Mouse (Mus musculus) v-Abl transformed pro-B cells (cell line): ENCODE results near the gene Kdm4c.
"Not testable (repeated sequence)": the region's sequence is repeated elsewhere in the genome, so short reads cannot be mapped to it uniquely, and the experiment has no call there.

ENCODE experiments used
- in situ Hi-C, 2 experiments: fragments of 400-800 bp; cut with MboI; formaldehyde crosslinking; loops; one replicate each; pipeline ENCODE4 v1.15.1; 2025; ENCODE audit not compliant: unreplicated experiment in 2 of 2

Kdm4c gene

GRCm38 (mm10) chr4:74242176-74242575, at the start of gene Kdm4c:
TSS of gene Kdm4c (plus strand) at chr4:74242497.
- in situ Hi-C loops: no loop called here

- in situ Hi-C loops: no loop called here
Observed at GRCm38 (mm10) chr4:74201281-74201811, 41.0 kb upstream of the Kdm4c start.

- in situ Hi-C loops: not testable (repeated sequence)
Observed at GRCm38 (mm10) chr4:74221780-74222179, 20.5 kb upstream of the Kdm4c start.

GRCm38 (mm10) chr4:74222360-74222759, 19.9 kb upstream of the Kdm4c start:
- in situ Hi-C loops: no loop called here

GRCm38 (mm10) chr4:74224210-74224609, 18.1 kb upstream of the Kdm4c start:
- in situ Hi-C loops: no loop called here

- in situ Hi-C loops: no loop called here
Observed at GRCm38 (mm10) chr4:74230994-74231393, 11.3 kb upstream of the Kdm4c start.

GRCm38 (mm10) chr4:74231405-74231804, 10.9 kb upstream of the Kdm4c start:
- in situ Hi-C loops: no loop called here

GRCm38 (mm10) chr4:74233534-74233933, 8.8 kb upstream of the Kdm4c start:
- in situ Hi-C loops: no loop called here

- in situ Hi-C loops: loop anchor here (25.0 kb wide), 1 partner anchor 1011 kb away; no protein-coding TSS in a partner anchor
Observed at GRCm38 (mm10) chr4:74251348-74252244, 9.3 kb downstream of the Kdm4c start.

GRCm38 (mm10) chr4:74252245-74253105, 10.2 kb downstream of the Kdm4c start:
- in situ Hi-C loops: loop anchor here (25.0 kb wide), 1 partner anchor 1010 kb away; no protein-coding TSS in a partner anchor

GRCm38 (mm10) chr4:74257882-74258281, 15.6 kb downstream of the Kdm4c start:
- in situ Hi-C loops: loop anchor here (25.0 kb wide), 1 partner anchor 1004 kb away; no protein-coding TSS in a partner anchor

- in situ Hi-C loops: loop anchor here (25.0 kb wide), 1 partner anchor 1004 kb away; no protein-coding TSS in a partner anchor
Observed at GRCm38 (mm10) chr4:74258538-74258937, 16.2 kb downstream of the Kdm4c start.

- in situ Hi-C loops: loop anchor here (25.0 kb wide), 1 partner anchor 1003 kb away; no protein-coding TSS in a partner anchor
Observed at GRCm38 (mm10) chr4:74259331-74259730, 17.0 kb downstream of the Kdm4c start.

- in situ Hi-C loops: loop anchor here (25.0 kb wide), 1 partner anchor 1000 kb away; no protein-coding TSS in a partner anchor
Observed at GRCm38 (mm10) chr4:74261879-74262278, 19.6 kb downstream of the Kdm4c start.

- in situ Hi-C loops: loop anchor here (25.0 kb wide), 1 partner anchor 998 kb away; no protein-coding TSS in a partner anchor
Observed at GRCm38 (mm10) chr4:74264428-74264955, 22.2 kb downstream of the Kdm4c start.

GRCm38 (mm10) chr4:74271180-74271579, 28.9 kb downstream of the Kdm4c start:
- in situ Hi-C loops: loop anchor here (25.0 kb wide), 1 partner anchor 991 kb away; no protein-coding TSS in a partner anchor

GRCm38 (mm10) chr4:74277486-74277885, 35.2 kb downstream of the Kdm4c start:
- in situ Hi-C loops: no loop called here

- in situ Hi-C loops: no loop called here
Observed at GRCm38 (mm10) chr4:74280170-74280569, 37.9 kb downstream of the Kdm4c start.

GRCm38 (mm10) chr4:74287851-74288250, 45.6 kb downstream of the Kdm4c start:
- in situ Hi-C loops: no loop called here

- in situ Hi-C loops: no loop called here
Observed at GRCm38 (mm10) chr4:74294726-74295125, 52.4 kb downstream of the Kdm4c start.
